Mouse (Mus musculus) heart, embryonic 11.5 days (tissue): ENCODE results near the gene Gadl1. TPM values are rescaled to one million over a fixed set of nuclear protein-coding genes. Genes with fewer than 3 reads are reported as not detected.

Source experiments
- ATAC-seq: fragments of 200-750 bp; cut with Nextera tagmentation; replicated peaks from 2 replicates; pipeline ENCODE4 v1.8.0; 2017; ENCODE audit warnings: moderate library complexity; ENCODE audit not compliant: insufficient number of reproducible peaks, low FRiP score, low TSS enrichment
- H3K27ac ChIP-seq: fragments of 300-500 bp; sonication (generic); 2 replicates; pipeline ENCODE4 v1.5.1; 2014; ENCODE audit warnings: mild to moderate bottlenecking, low read depth, low read length
- H3K27me3 ChIP-seq: fragments of 300-500 bp; sonication (generic); 2 replicates; pipeline ENCODE4 v1.6.1; 2014; ENCODE audit warnings: mild to moderate bottlenecking, low read length, mixed read lengths; ENCODE audit not compliant: control insufficient read depth, insufficient read depth
- H3K36me3 ChIP-seq: fragments of 300-500 bp; sonication (generic); 2 replicates; pipeline ENCODE4 v1.6.1; 2014; ENCODE audit warnings: mild to moderate bottlenecking, low read length, moderate library complexity, mixed read lengths; ENCODE audit not compliant: control insufficient read depth, insufficient read depth
- H3K4me1 ChIP-seq: fragments of 300-500 bp; sonication (generic); 2 replicates; pipeline ENCODE4 v1.6.1; 2014; ENCODE audit warnings: low read length; ENCODE audit not compliant: control insufficient read depth, insufficient read depth
- H3K4me2 ChIP-seq: fragments of 300-500 bp; sonication (generic); 2 replicates; pipeline ENCODE4 v1.6.1; 2014; ENCODE audit warnings: mild to moderate bottlenecking, moderate library complexity
- H3K4me3 ChIP-seq: fragments of 300-500 bp; sonication (generic); 2 replicates; pipeline ENCODE4 v1.5.1; 2014; ENCODE audit warnings: low read depth, low read length
- H3K9ac ChIP-seq: fragments of 300-500 bp; sonication (generic); 2 replicates; pipeline ENCODE4 v1.6.1; 2014; ENCODE audit warnings: mild to moderate bottlenecking, low read depth, low read length, moderate library complexity
- H3K9me3 ChIP-seq: fragments of 300-500 bp; sonication (generic); replicated peaks from 2 replicates; pipeline ENCODE4 v1.6.1; 2016; ENCODE audit warnings: low read length; ENCODE audit not compliant: control insufficient read depth
- WGBS: fragments of 180-500 bp; shearing (Covaris S2); extraction: QIAGEN DNeasy Blood & Tissue Kit; methylation state at CpG from one replicate; pipeline ENCODE4 v1.1.7; 2014; ENCODE audit not compliant: insufficient replicate concordance; 5-methylcytosine and 5-hydroxymethylcytosine counted together
- polyA plus RNA-seq: library from polyadenylated mRNA; unstranded; fragments of >200 nt; fragmentation: Nextera tagmentation; extraction: Ambion mirVana; gene quantifications from 2 replicates; pipeline ENCODE4 v1.2.1, GENCODE M21; 2014

Gene Gadl1
- polyA plus RNA-seq, 1 experiment from 2014 or later: 1.2 TPM

DNA sequence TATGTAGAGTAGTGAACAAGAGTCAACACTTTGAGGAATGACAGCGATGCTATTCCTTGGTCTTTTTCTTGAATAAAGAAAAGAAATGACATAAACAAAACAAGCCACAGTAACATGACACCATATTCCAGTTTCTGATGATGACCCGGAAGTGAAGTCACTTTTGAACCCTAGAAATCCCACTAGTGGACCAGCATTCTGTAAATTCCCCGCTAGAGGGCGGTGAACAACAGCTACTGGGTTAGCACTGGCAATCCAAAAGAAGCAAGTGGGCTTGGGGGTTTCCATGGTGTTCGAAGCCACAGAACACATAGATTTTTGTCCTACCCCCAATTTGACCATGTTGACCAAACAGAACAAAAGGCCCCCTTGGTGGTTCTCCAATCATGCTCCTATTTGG lies 178.6 kb downstream of the Gadl1 start:
- peaks cover 7% of the 10 kb centered on the region for H3K4me1 ChIP-seq
- H3K36me3 ChIP-seq: no peaks in the 10 kb centered on the region; the same call in 1 of the 2 replicates
- H3K27me3 ChIP-seq: no peaks in the 10 kb centered on the region
- no peak overlapping the region for H3K9ac ChIP-seq
- no peak for ATAC-seq
- no peak overlapping the region for H3K27ac ChIP-seq
- H3K4me2 ChIP-seq: no peak overlapping the region
- H3K9me3 ChIP-seq: no peaks in the 10 kb centered on the region
- H3K4me3 ChIP-seq: no peak overlapping the region
- WGBS: 30% methylated on average over 5 of the region's 5 CpGs

GRCm38 (mm10) chr9:116088912-116089311 lies 179.7 kb downstream of the Gadl1 start:
- Histone ChIP-seq H3K36me3 (no peaks in the 10 kb centered on the region; the same call in 1 of the 2 replicates), H3K9me3 (no peaks in the 10 kb centered on the region), H3K27ac (no peak overlapping the region), H3K4me1 (peaks cover 9% of the 10 kb centered on the region), H3K4me3 (no peak overlapping the region), H3K27me3 (no peaks in the 10 kb centered on the region), H3K4me2 (no peak overlapping the region), H3K9ac (no peak overlapping the region)
- ATAC-seq: no peak
- WGBS: 87% methylated on average over 9 of the region's 9 CpGs

DNA sequence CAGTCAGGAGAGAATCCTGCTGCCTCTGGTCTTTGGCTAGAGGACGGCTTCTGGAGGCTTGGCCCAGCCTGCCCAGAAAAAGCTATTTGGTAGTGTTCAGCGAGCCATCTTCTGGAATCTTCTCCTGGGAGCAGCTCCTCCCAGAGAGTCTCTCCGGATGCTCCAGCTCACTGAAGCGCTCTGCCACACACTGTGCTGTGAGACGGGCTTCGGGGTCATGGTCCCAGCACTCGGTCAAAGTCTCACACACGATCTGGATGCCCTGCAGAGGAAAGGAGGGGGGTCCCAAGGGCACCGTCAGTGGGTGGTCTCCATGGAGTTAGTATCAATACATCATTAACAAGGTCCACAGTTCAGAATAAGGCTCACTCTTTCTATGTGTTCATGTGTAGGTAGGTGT lies 181.0 kb downstream of the Gadl1 start:
- Histone ChIP-seq H3K27ac (no peak overlapping the region), H3K9me3 (no peaks in the 10 kb centered on the region), H3K4me3 (no peak overlapping the region), H3K4me1 (peaks cover 9% of the 10 kb centered on the region), H3K27me3 (no peaks in the 10 kb centered on the region), H3K4me2 (no peak overlapping the region), H3K36me3 (no peaks in the 10 kb centered on the region; the same call in 1 of the 2 replicates), H3K9ac (no peak overlapping the region)
- WGBS: 86% methylated on average over 9 of the region's 9 CpGs
- no peak for ATAC-seq

- H3K9me3 ChIP-seq: no peaks in the 10 kb centered on the region
- no peak overlapping the region for H3K4me2 ChIP-seq
- no peak for ATAC-seq
- H3K36me3 ChIP-seq: no peaks in the 10 kb centered on the region; the same call in 1 of the 2 replicates
- H3K27ac ChIP-seq: no peak overlapping the region
- WGBS: 76% methylated on average over 7 of the region's 7 CpGs
- H3K9ac ChIP-seq: no peak overlapping the region
- H3K4me1 ChIP-seq: peaks cover 9% of the 10 kb centered on the region
- H3K27me3 ChIP-seq: no peaks in the 10 kb centered on the region
- no peak overlapping the region for H3K4me3 ChIP-seq
Measured at GRCm38 (mm10) chr9:116091101-116091841, 182.0 kb downstream of the Gadl1 start.

- Histone ChIP-seq H3K27ac (no peak overlapping the region), H3K36me3 (no peaks in the 10 kb centered on the region; the same call in 1 of the 2 replicates), H3K9me3 (no peaks in the 10 kb centered on the region), H3K9ac (no peak overlapping the region), H3K27me3 (no peaks in the 10 kb centered on the region), H3K4me3 (no peak overlapping the region), H3K4me1 (peaks cover 9% of the 10 kb centered on the region), H3K4me2 (no peak overlapping the region)
- ATAC-seq: no peak; the same call in 1 of the 2 replicates
- 54% methylated on average over 5 of the region's 5 CpGs for WGBS
Measured at GRCm38 (mm10) chr9:116091921-116092320, 182.7 kb downstream of the Gadl1 start.

GRCm38 (mm10) chr9:116098724-116099595 lies 189.7 kb downstream of the Gadl1 start:
- H3K27me3 ChIP-seq: no peaks in the 10 kb centered on the region
- ATAC-seq: no peak
- H3K36me3 ChIP-seq: 0 out of 2 replicates have a peak, but pooled peaks cover 2% of the 10 kb centered on the region
- peaks cover 2% of the 10 kb centered on the region; the same call in 1 of the 2 replicates for H3K4me1 ChIP-seq
- WGBS: 68% methylated on average over 16 of the region's 16 CpGs
- no peak overlapping the region for H3K9ac ChIP-seq
- no peak overlapping the region for H3K4me2 ChIP-seq
- H3K27ac ChIP-seq: no peak overlapping the region
- no peaks in the 10 kb centered on the region for H3K9me3 ChIP-seq
- no peak overlapping the region for H3K4me3 ChIP-seq

DNA sequence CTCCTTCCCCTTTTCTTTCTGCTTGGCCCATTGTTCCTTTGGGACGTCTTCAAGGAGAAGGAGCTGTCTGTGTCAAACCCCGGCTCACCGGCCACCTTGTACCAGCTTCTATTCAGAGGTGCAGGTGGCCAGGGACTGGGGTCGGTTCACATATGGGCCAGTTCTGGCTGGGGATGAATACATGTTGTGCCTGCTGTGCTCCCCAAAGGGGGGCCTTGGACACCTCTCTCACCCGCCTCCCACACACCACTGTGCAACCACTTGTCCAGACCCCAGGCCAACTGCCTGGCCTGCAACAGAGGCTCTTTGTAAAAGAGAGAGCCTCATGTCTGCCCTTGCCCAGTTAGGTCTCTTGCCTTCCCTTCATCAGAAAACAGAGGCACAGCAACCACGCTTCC lies 190.3 kb downstream of the Gadl1 start:
- H3K27me3 ChIP-seq: no peaks in the 10 kb centered on the region
- WGBS: 84% methylated on average over 6 of the region's 6 CpGs
- H3K4me2 ChIP-seq: no peak overlapping the region
- H3K4me3 ChIP-seq: no peak overlapping the region
- H3K9ac ChIP-seq: no peak overlapping the region
- no peak for ATAC-seq
- H3K9me3 ChIP-seq: no peaks in the 10 kb centered on the region
- H3K4me1 ChIP-seq: peaks cover 2% of the 10 kb centered on the region; the same call in 1 of the 2 replicates
- no peak overlapping the region for H3K27ac ChIP-seq
- 0 out of 2 replicates have a peak, but pooled peaks cover 2% of the 10 kb centered on the region for H3K36me3 ChIP-seq

DNA sequence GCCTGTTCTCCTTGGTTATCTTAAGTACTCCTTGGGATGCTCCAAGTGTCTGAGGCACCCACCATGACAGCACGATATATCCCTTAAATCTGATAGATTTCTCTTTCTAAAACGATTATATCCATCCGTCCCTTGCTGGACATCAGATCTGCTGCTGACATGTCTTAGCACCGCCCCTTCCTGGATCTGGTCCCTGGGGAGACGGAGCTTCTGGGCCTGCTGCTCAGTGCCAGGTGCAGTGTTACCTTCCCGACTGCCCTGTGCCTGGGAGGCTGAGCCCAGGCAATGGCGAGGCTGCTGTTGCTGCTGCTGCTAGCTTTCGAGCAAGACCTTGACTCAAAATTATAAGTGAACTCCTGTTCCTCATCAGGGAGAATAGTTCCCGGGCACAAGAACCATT lies 190.8 kb downstream of the Gadl1 start:
- 74% methylated on average over 9 of the region's 9 CpGs for WGBS
- Histone ChIP-seq H3K27ac (no peak overlapping the region), H3K36me3 (0 out of 2 replicates have a peak, but pooled peaks cover 2% of the 10 kb centered on the region), H3K9ac (no peak overlapping the region), H3K4me1 (peaks cover 2% of the 10 kb centered on the region; the same call in 1 of the 2 replicates), H3K27me3 (no peaks in the 10 kb centered on the region), H3K9me3 (no peaks in the 10 kb centered on the region), H3K4me2 (no peak overlapping the region), H3K4me3 (no peak overlapping the region)
- ATAC-seq: no peak
